Mouse (Mus musculus) ES-E14 (cell line): ENCODE results near the gene Wdr74. TPM values are rescaled to one million over a fixed set of nuclear protein-coding genes. Genes with fewer than 3 reads are reported as not detected.

Experiments
- DNase-seq: peaks from one replicate; pipeline ENCODE4 v3.0.0-alpha.2; 2013; ENCODE audit warnings: low read depth, low spot score
- H3K27ac ChIP-seq: 2 replicates; pipeline ENCODE4 v1.5.1; 2012; ENCODE audit warnings: low read depth, mild to moderate bottlenecking, low read length, moderate library complexity, mixed read lengths; ENCODE audit not compliant: poor library complexity, insufficient read depth, severe bottlenecking
- H3K36me3 ChIP-seq: 2 replicates; pipeline ENCODE4 v1.6.1; 2012; ENCODE audit warnings: mild to moderate bottlenecking, low read length, moderate library complexity, mixed read lengths; ENCODE audit not compliant: control insufficient read depth, poor library complexity, insufficient read depth, severe bottlenecking
- H3K4me1 ChIP-seq, 2 experiments: fragments of 150-350 bp in 1 of 2; sonication (generic) in 1 of 2; 2 replicates each; pipeline ENCODE4 v1.6.1; 2012; ENCODE audit warnings: low read length in 2 of 2, mild to moderate bottlenecking in 1 of 2, mixed read lengths in 1 of 2; ENCODE audit not compliant: control insufficient read depth in 2 of 2, insufficient read depth in 2 of 2, poor library complexity in 1 of 2
- H3K4me3 ChIP-seq, 2 experiments: fragments of 150-350 bp in 1 of 2; sonication (generic) in 1 of 2; 2 replicates each; pipeline ENCODE4 v1.5.1; 2012; ENCODE audit warnings: low read length in 2 of 2, low read depth in 1 of 2, mild to moderate bottlenecking in 1 of 2, mixed read lengths in 1 of 2; ENCODE audit not compliant: insufficient read depth in 1 of 2, poor library complexity in 1 of 2, severe bottlenecking in 1 of 2
- H3K9ac ChIP-seq: 2 replicates; pipeline ENCODE4 v1.6.1; 2012; ENCODE audit warnings: low read depth, mild to moderate bottlenecking, low read length, mixed read lengths; ENCODE audit not compliant: poor library complexity, insufficient read depth, severe bottlenecking
- H3K9me3 ChIP-seq: fragments of 150-350 bp; sonication (generic); 2 replicates; pipeline ENCODE4 v1.6.1; 2012; ENCODE audit warnings: low read depth, mild to moderate bottlenecking, low read length; ENCODE audit not compliant: control insufficient read depth, insufficient read depth
- CHD2 ChIP-seq: IDR thresholded peaks from 2 replicates; pipeline ENCODE4 v1.6.1; 2014; ENCODE audit warnings: mild to moderate bottlenecking, low read depth, low read length, inconsistent platforms
- HCFC1 ChIP-seq: IDR thresholded peaks from 2 replicates; pipeline ENCODE4 v1.6.1; 2012; ENCODE audit warnings: low read length, inconsistent platforms, borderline replicate concordance; ENCODE audit not compliant: insufficient read depth
- MAFK ChIP-seq: IDR thresholded peaks from 2 replicates; pipeline ENCODE4 v1.6.1; 2014; ENCODE audit warnings: mild to moderate bottlenecking, low read depth, low read length, inconsistent platforms; ENCODE audit not compliant: insufficient read depth
- ZC3H11A ChIP-seq: IDR thresholded peaks from 2 replicates; pipeline ENCODE4 v1.6.1; 2012; ENCODE audit warnings: low read depth, mild to moderate bottlenecking, inconsistent platforms, low read length, borderline replicate concordance
- ZNF384 ChIP-seq: IDR thresholded peaks from 2 replicates; pipeline ENCODE4 v1.6.1; 2012; ENCODE audit warnings: low read depth, low read length, inconsistent platforms
- in situ Hi-C, 2 experiments: fragments of 600-800 bp; cut with MboI; formaldehyde crosslinking; loops; one replicate each; pipeline ENCODE4 v1.15.1; 2025; ENCODE audit warnings: low sequenced_read_pairs in 2 of 2, inconsistent platforms in 1 of 2; ENCODE audit not compliant: unreplicated experiment in 2 of 2
- total RNA-seq: library from RNA; depleted of rRNA; stranded (reverse); fragments of 300-350 nt; gene quantifications from 2 replicates; pipeline ENCODE4 v1.2.3, GENCODE M21; 2012

The Wdr74 gene
- total RNA-seq, 1 experiment: 173 TPM

DNA sequence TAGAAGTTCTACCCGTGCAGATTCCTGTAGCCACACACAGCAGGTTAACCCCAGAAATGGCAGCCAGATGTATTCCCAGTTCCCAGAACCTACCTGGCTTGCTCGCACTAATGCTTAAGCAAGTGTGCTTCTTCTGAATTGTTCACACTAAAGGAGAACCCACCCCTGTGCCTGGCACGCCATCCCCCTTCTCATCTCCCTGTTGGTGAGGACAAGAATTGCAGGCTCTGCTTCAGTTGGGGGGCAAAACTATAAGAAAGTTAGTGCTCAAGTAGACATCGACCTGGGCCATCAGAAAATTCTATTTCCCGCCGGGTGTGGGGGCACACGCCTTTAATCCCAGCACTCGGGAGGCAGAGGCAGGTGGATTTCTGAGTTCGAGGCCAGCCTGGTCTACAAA is 36.0 kb upstream of the Wdr74 start:
- no peak overlapping the region for H3K4me3 ChIP-seq
- peaks cover 2 to 22% of the 10 kb centered on the region in 2 experiments for H3K4me1 ChIP-seq
- no peak for DNase-seq
- TF ChIP-seq ZC3H11A (no peak), CHD2 (no peak), HCFC1 (no peak), MAFK (no peak), ZNF384 (no peak)
- no peak overlapping the region for H3K27ac ChIP-seq
- H3K9me3 ChIP-seq: no peaks in the 10 kb centered on the region
- in situ Hi-C loops: no loop called here
- no peaks in the 10 kb centered on the region for H3K36me3 ChIP-seq
- no peak overlapping the region for H3K9ac ChIP-seq

DNA sequence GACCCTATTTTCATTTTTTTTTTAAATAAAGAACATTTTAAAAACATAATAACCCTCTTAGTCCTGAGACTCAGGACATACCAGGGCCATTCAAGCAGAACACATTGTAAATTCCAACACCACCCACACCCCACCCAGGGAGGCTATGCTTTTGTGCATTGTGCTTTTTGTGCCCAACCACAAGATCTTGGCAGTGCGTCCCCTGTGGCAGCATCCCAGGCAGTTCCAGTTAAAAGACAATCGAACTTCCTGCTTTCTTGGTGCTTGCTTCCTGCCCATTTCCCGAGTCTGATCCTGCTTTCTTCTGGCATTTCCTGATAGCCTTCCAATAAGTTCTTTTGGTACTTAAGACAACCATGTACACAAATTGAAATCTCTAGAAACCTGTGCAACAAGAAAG is 33.2 kb upstream of the Wdr74 start:
- DNase-seq: no peak
- H3K27ac ChIP-seq: no peak overlapping the region; the same call in 1 of the 2 replicates

DNA sequence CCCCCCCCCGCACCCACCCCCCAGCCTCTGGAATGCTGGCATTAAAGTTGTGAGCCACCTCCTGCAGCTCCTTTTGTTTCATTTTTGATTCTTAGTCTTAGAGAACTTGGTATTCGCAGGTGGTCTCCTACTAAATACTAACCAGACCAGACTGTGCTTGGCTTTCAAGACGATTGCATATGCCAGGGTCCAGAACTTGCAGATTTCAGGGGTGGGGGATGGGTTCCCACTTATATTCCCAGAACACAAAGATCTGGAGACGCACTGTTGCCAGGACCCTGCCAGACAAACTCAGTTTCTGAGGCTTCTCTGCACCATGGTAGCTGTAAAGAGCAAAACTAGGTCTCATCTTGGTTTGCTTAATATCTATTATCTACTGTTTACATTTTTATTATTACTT is 32.1 kb upstream of the Wdr74 start:
- Histone ChIP-seq H3K9me3 (no peaks in the 10 kb centered on the region), H3K27ac (no peak overlapping the region; the same call in 1 of the 2 replicates), H3K4me1 (peaks cover 2 to 22% of the 10 kb centered on the region in 2 experiments), H3K36me3 (peaks cover 20% of the 10 kb centered on the region), H3K4me3 (no peak overlapping the region), H3K9ac (no peak overlapping the region; the same call in 1 of the 2 replicates)
- TF ChIP-seq HCFC1 (no peak), CHD2 (no peak), MAFK (no peak), ZNF384 (no peak), ZC3H11A (no peak)
- no peak for DNase-seq
- in situ Hi-C loops: no loop called here

More for the DNA sequence above, 33.2 kb upstream of the Wdr74 start:
- no peaks in the 10 kb centered on the region for H3K9me3 ChIP-seq
- H3K4me3 ChIP-seq: no peak overlapping the region
- H3K36me3 ChIP-seq: peaks cover 8% of the 10 kb centered on the region
- no peak overlapping the region for H3K9ac ChIP-seq
- in situ Hi-C loops: no loop called here
- H3K4me1 ChIP-seq: peaks cover 2 to 18% of the 10 kb centered on the region in 2 experiments
- TF ChIP-seq HCFC1 (no peak), ZNF384 (no peak)

GRCm38 (mm10) chr19:8705026-8705708 is 30.5 kb upstream of the Wdr74 start:
- in situ Hi-C loops: no loop called here
- no peak overlapping the region for H3K4me3 ChIP-seq
- no peak overlapping the region for H3K27ac ChIP-seq
- TF ChIP-seq CHD2 (no peak), HCFC1 (no peak), MAFK (no peak), ZC3H11A (no peak), ZNF384 (no peak)
- H3K9ac ChIP-seq: no peak overlapping the region
- peaks cover 35% of the 10 kb centered on the region for H3K36me3 ChIP-seq
- no peaks in the 10 kb centered on the region for H3K9me3 ChIP-seq
- no peak for DNase-seq
- peaks cover 2 to 22% of the 10 kb centered on the region in 2 experiments for H3K4me1 ChIP-seq

DNA sequence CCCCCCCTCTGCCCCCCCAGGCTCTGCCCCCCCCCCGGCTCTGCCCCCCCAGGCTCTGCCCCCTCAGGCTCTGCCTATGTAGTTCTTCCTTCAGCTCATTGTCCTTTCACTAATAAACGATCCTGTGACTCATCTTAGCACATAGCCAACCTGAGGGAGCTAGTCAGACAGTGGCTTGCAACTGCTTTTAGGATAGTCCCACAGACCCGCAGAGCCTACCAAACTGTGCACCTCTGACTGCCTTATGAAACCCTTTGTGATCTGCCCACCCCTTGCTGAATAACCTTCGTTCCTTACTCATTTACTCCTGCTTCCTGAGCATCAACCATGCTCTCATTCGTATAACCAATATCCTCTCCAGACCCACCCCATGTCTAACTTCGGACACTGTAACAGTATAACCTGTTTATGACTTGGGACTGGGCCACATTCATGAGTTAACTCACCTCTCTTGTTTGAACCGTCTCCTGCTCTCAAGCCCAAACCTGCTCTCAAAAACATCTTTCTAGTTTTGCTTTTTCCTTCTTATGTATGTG is 29.4 kb upstream of the Wdr74 start:
- Histone ChIP-seq H3K27ac (no peak overlapping the region), H3K9ac (no peak overlapping the region), H3K4me1 (peaks cover 8 to 22% of the 10 kb centered on the region in 2 experiments), H3K4me3 (no peak overlapping the region), H3K9me3 (no peaks in the 10 kb centered on the region), H3K36me3 (peaks cover 46% of the 10 kb centered on the region)
- no peak for DNase-seq
- in situ Hi-C loops: no loop called here
- TF ChIP-seq MAFK (no peak), ZC3H11A (no peak), CHD2 (no peak), ZNF384 (no peak), HCFC1 (no peak)
